Mouse (Mus musculus) heart, postnatal 4 days (tissue): Measurements from ENCODE around the gene Ehd3. TPM values are rescaled to one million over a fixed set of nuclear protein-coding genes. Genes with fewer than 3 reads are reported as not detected.
"Not testable (repeated sequence)": the region's sequence is repeated elsewhere in the genome, so short reads cannot be mapped to it uniquely, and the experiment has no call there.

Source experiments
- DNase-seq: peaks from one replicate; pipeline ENCODE4 v3.0.0; 2021
- total RNA-seq, 2 experiments: library from RNA; stranded (reverse); gene quantifications; 2 replicates each; pipeline ENCODE4 v1.2.3; 2021

The Ehd3 gene
- total RNA-seq, 2 experiments from 2014 or later = 2.9 to 3.8 TPM

- no peak for DNase-seq
Measured at GRCm38 (mm10) chr17:73827446-73827845, 23.5 kb downstream of the Ehd3 start.

GRCm38 (mm10) chr17:73830511-73830910 lies 26.6 kb downstream of the Ehd3 start:
- DNase-seq = no peak

- DNase-seq = no peak
Measured at GRCm38 (mm10) chr17:73831427-73831826, 27.5 kb downstream of the Ehd3 start.

- no peak for DNase-seq
Measured at GRCm38 (mm10) chr17:73832901-73833300, 29.0 kb downstream of the Ehd3 start.

GRCm38 (mm10) chr17:73833474-73833873 lies 29.5 kb downstream of the Ehd3 start:
- DNase-seq = no peak

GRCm38 (mm10) chr17:73836601-73837000 lies 32.7 kb downstream of the Ehd3 start:
- no peak for DNase-seq

GRCm38 (mm10) chr17:73837244-73837643 lies 33.3 kb downstream of the Ehd3 start:
- DNase-seq = no peak

GRCm38 (mm10) chr17:73839086-73839835 lies 35.3 kb downstream of the Ehd3 start:
- no peak for DNase-seq

- DNase-seq = not testable (repeated sequence)
Measured at GRCm38 (mm10) chr17:73839876-73840275, 35.9 kb downstream of the Ehd3 start.

GRCm38 (mm10) chr17:73842963-73843362 lies 39.0 kb downstream of the Ehd3 start:
- no peak for DNase-seq

- no peak for DNase-seq
Measured at GRCm38 (mm10) chr17:73845632-73846031, 41.7 kb downstream of the Ehd3 start.

GRCm38 (mm10) chr17:73847399-73847798 lies 43.5 kb downstream of the Ehd3 start:
- no peak for DNase-seq

- DNase-seq = no peak
Measured at GRCm38 (mm10) chr17:73853041-73853440, 49.1 kb downstream of the Ehd3 start.

- no peak for DNase-seq
Measured at GRCm38 (mm10) chr17:73853717-73854116, 49.8 kb downstream of the Ehd3 start.

- no peak for DNase-seq
Measured at GRCm38 (mm10) chr17:73869008-73869685, 65.2 kb downstream of the Ehd3 start.

GRCm38 (mm10) chr17:73870956-73871605 lies 67.1 kb downstream of the Ehd3 start:
- no peak for DNase-seq

GRCm38 (mm10) chr17:73875268-73875667 lies 71.3 kb downstream of the Ehd3 start:
- DNase-seq = no peak

- DNase-seq = no peak
Measured at GRCm38 (mm10) chr17:73875674-73876073, 71.7 kb downstream of the Ehd3 start.

GRCm38 (mm10) chr17:73879262-73879916 lies 75.5 kb downstream of the Ehd3 start:
- no peak for DNase-seq

- DNase-seq = no peak
Measured at GRCm38 (mm10) chr17:73880286-73880685, 76.4 kb downstream of the Ehd3 start.

- no peak for DNase-seq
Measured at GRCm38 (mm10) chr17:73881295-73881694, 77.4 kb downstream of the Ehd3 start.
